Mouse (Mus musculus): ENCODE measurements around the gene Flna.

DNA sequence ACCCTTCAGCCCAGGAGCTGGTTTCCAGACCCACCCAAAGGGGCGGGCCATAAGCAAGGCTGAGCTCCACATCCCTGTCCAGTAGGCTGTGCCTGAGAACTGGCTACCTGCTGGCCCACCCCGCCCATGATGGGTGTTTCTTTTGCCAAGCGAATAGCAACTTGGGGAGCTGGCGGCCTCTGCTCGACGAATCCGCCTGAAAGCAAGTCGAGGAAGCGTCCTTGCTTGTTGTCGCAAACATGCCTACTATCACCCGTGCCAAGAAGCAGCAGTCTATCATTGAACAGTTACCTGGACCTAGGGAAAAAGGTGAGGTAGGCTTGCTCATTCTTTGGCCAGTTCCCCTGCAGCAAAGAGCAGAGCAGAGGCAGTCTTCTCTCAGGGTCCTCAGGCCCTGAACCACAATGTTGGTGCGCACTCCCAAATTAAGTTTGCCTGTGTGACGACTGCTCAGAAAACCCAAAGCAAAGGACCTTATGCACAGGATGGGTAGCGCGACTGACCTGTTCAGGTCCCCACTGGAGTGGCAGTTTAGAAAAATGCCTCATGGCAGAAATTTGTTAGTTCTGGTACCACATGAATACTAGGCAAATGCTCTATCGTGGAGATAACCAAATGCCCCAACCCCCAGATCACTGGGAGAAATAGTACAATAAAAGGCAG is 32.2 kb upstream of the Flna start, which contains the start of the genes Taz and Dnase1l1:
- TF ChIP-seq CTCF (IDR thresholded peaks at IDR 0.05; ENCODE audit: borderline replicate concordance, insufficient read depth, low read depth, low read length) (no peak), POLR2A (IDR thresholded peaks at IDR 0.05; ENCODE audit: borderline replicate concordance, insufficient read depth, low read length) (no peak)

All from cerebellum, adult 2 months (tissue).